Mouse (Mus musculus): ENCODE data around the gene Gper1. TPM values are rescaled to one million over a fixed set of nuclear protein-coding genes. Genes with fewer than 3 reads are reported as not detected.

Gper1 gene
- polyA plus RNA-seq, 1 experiment from 2014 or later, result 7.9 TPM

- Histone ChIP-seq H3K36me3 (peaks cover 4% of the 10 kb centered on the region; the same call in 1 of the 2 replicates), H3K4me1 (replicated peaks) (peaks cover 43% of the 10 kb centered on the region), H3K9me3 (no peaks in the 10 kb centered on the region), H3K4me2 (no peak overlapping the region), H3K27me3 (no peaks in the 10 kb centered on the region), H3K27ac (no peak overlapping the region), H3K4me3 (no peak overlapping the region), H3K9ac (no peak overlapping the region)
- 90% methylated on average over 16 of the region's 16 CpGs for WGBS
- no peak for ATAC-seq (ENCODE audit: low FRiP score)
Measured at GRCm38 (mm10) chr5:139393197-139393588, 29.8 kb upstream of the Gper1 start.

GRCm38 (mm10) chr5:139394399-139394798 lies 28.6 kb upstream of the Gper1 start:
- no peak overlapping the region for H3K4me2 ChIP-seq
- peaks cover 32% of the 10 kb centered on the region for H3K4me1 ChIP-seq (replicated peaks)
- no peaks in the 10 kb centered on the region for H3K27me3 ChIP-seq
- peaks cover 4% of the 10 kb centered on the region; the same call in 1 of the 2 replicates for H3K36me3 ChIP-seq
- no peak overlapping the region for H3K4me3 ChIP-seq
- no peak for ATAC-seq (ENCODE audit: low FRiP score)
- 81% methylated on average over 7 of the region's 7 CpGs for WGBS
- H3K9me3 ChIP-seq, result no peaks in the 10 kb centered on the region
- no peak overlapping the region for H3K27ac ChIP-seq
- H3K9ac ChIP-seq, result no peak overlapping the region

- no peak for ATAC-seq (ENCODE audit: low FRiP score)
- Histone ChIP-seq H3K27ac (no peak overlapping the region), H3K36me3 (peaks cover 4% of the 10 kb centered on the region; the same call in 1 of the 2 replicates), H3K4me2 (no peak overlapping the region), H3K9ac (no peak overlapping the region), H3K9me3 (no peaks in the 10 kb centered on the region), H3K4me3 (no peak overlapping the region), H3K4me1 (replicated peaks) (peaks cover 24% of the 10 kb centered on the region), H3K27me3 (no peaks in the 10 kb centered on the region)
- 93% methylated on average over 4 of the region's 4 CpGs for whole genome bisulfite sequencing
Measured at GRCm38 (mm10) chr5:139395528-139395927, 27.4 kb upstream of the Gper1 start.

- Histone ChIP-seq H3K9ac (no peak overlapping the region), H3K4me1 (replicated peaks) (peaks cover 7% of the 10 kb centered on the region; the same call in 1 of the 2 replicates), H3K9me3 (no peaks in the 10 kb centered on the region), H3K36me3 (peaks cover 3% of the 10 kb centered on the region; the same call in 1 of the 2 replicates), H3K4me2 (no peak overlapping the region), H3K4me3 (no peak overlapping the region), H3K27me3 (no peaks in the 10 kb centered on the region), H3K27ac (no peak overlapping the region)
- ATAC-seq (ENCODE audit: low FRiP score), result no peak
- 94% methylated on average over 4 of the region's 4 CpGs for WGBS
Measured at GRCm38 (mm10) chr5:139397359-139397916, 25.5 kb upstream of the Gper1 start.

GRCm38 (mm10) chr5:139397959-139398753 lies 24.8 kb upstream of the Gper1 start:
- H3K4me1 ChIP-seq (replicated peaks), result peaks cover 4% of the 10 kb centered on the region; the same call in 1 of the 2 replicates
- 45% methylated on average over 5 of the region's 5 CpGs for WGBS
- peak; percentile 65; the same call in 1 of the 2 replicates for ATAC-seq (ENCODE audit: low FRiP score)

GRCm38 (mm10) chr5:139398786-139399185 lies 24.2 kb upstream of the Gper1 start:
- H3K27ac ChIP-seq, result no peak overlapping the region
- no peak overlapping the region for H3K9ac ChIP-seq
- WGBS, result 90% methylated on average over 5 of the region's 5 CpGs
- no peaks in the 10 kb centered on the region for H3K9me3 ChIP-seq
- H3K4me3 ChIP-seq, result no peak overlapping the region
- no peaks in the 10 kb centered on the region for H3K27me3 ChIP-seq
- ATAC-seq (ENCODE audit: low FRiP score), result peak; percentile 46; the same call in 1 of the 2 replicates
- H3K36me3 ChIP-seq, result no peaks in the 10 kb centered on the region
- no peak overlapping the region for H3K4me2 ChIP-seq
- peaks cover 5% of the 10 kb centered on the region for H3K4me1 ChIP-seq (replicated peaks)

More at GRCm38 (mm10) chr5:139397959-139398753, 24.8 kb upstream of the Gper1 start:
- Histone ChIP-seq H3K4me2 (no peak overlapping the region), H3K27ac (no peak overlapping the region), H3K36me3 (no peaks in the 10 kb centered on the region), H3K4me3 (no peak overlapping the region), H3K27me3 (no peaks in the 10 kb centered on the region), H3K9me3 (no peaks in the 10 kb centered on the region), H3K9ac (no peak overlapping the region)

- H3K4me1 ChIP-seq (replicated peaks), result peaks cover 9% of the 10 kb centered on the region
- ATAC-seq (ENCODE audit: low FRiP score), result no peak
- H3K9me3 ChIP-seq, result no peaks in the 10 kb centered on the region
- no peak overlapping the region for H3K27ac ChIP-seq
- H3K36me3 ChIP-seq, result no peaks in the 10 kb centered on the region
- H3K4me3 ChIP-seq, result no peak overlapping the region
- no peak overlapping the region for H3K9ac ChIP-seq
- no peak overlapping the region for H3K4me2 ChIP-seq
- no peaks in the 10 kb centered on the region for H3K27me3 ChIP-seq
- 93% methylated on average over 14 of the region's 14 CpGs for WGBS
Measured at GRCm38 (mm10) chr5:139399991-139400390, 23.0 kb upstream of the Gper1 start.

- no peaks in the 10 kb centered on the region for H3K9me3 ChIP-seq
- H3K27ac ChIP-seq, result no peak overlapping the region
- 92% methylated on average over 2 of the region's 2 CpGs for WGBS
- H3K4me1 ChIP-seq (replicated peaks), result peaks cover 22% of the 10 kb centered on the region
- H3K27me3 ChIP-seq, result no peaks in the 10 kb centered on the region
- no peak overlapping the region for H3K4me2 ChIP-seq
- no peak for ATAC-seq (ENCODE audit: low FRiP score)
- H3K9ac ChIP-seq, result no peak overlapping the region
- no peak overlapping the region for H3K4me3 ChIP-seq
- H3K36me3 ChIP-seq, result no peaks in the 10 kb centered on the region
Measured at GRCm38 (mm10) chr5:139402106-139402505, 20.8 kb upstream of the Gper1 start.

- Histone ChIP-seq H3K4me2 (no peak overlapping the region), H3K27me3 (no peaks in the 10 kb centered on the region), H3K4me1 (replicated peaks) (peaks cover 27% of the 10 kb centered on the region), H3K9me3 (no peaks in the 10 kb centered on the region), H3K9ac (no peak overlapping the region), H3K27ac (no peak overlapping the region), H3K36me3 (no peaks in the 10 kb centered on the region), H3K4me3 (no peak overlapping the region)
- ATAC-seq (ENCODE audit: low FRiP score), result no peak
- WGBS, result 91% methylated on average over 8 of the region's 8 CpGs
Measured at GRCm38 (mm10) chr5:139403692-139404260, 19.2 kb upstream of the Gper1 start.

GRCm38 (mm10) chr5:139404801-139405401 lies 18.1 kb upstream of the Gper1 start, which contains the start of gene C130050O18Rik:
TSS of gene C130050O18Rik (plus strand) at chr5:139405280.
- H3K27me3 ChIP-seq, result no peaks in the 10 kb centered on the region
- no peak within 1 kb of the TSS for H3K4me2 ChIP-seq
- peak within 1 kb of the TSS; percentile 48; the same call in 1 of the 2 replicates for H3K27ac ChIP-seq
- no peak for ATAC-seq (ENCODE audit: low FRiP score)
- H3K9me3 ChIP-seq, result no peaks in the 10 kb centered on the region
- peaks cover 32% of the 10 kb centered on the region for H3K4me1 ChIP-seq (replicated peaks)
- 81% methylated on average over 6 of the region's 6 CpGs for WGBS
- H3K9ac ChIP-seq, result no peak within 1 kb of the TSS
- H3K4me3 ChIP-seq, result no peak within 1 kb of the TSS
- H3K36me3 ChIP-seq, result no peaks in the 10 kb centered on the region

- Histone ChIP-seq H3K4me1 (replicated peaks) (peaks cover 32% of the 10 kb centered on the region), H3K4me3 (no peak overlapping the region), H3K4me2 (no peak overlapping the region), H3K9ac (no peak overlapping the region), H3K27ac (peak overlapping the region; percentile 48; the same call in 1 of the 2 replicates), H3K36me3 (no peaks in the 10 kb centered on the region), H3K27me3 (no peaks in the 10 kb centered on the region), H3K9me3 (no peaks in the 10 kb centered on the region)
- ATAC-seq (ENCODE audit: low FRiP score), result no peak
- 75% methylated on average over 7 of the region's 7 CpGs for WGBS
Measured at GRCm38 (mm10) chr5:139405478-139405877, 17.5 kb upstream of the Gper1 start.

- Histone ChIP-seq H3K27me3 (no peaks in the 10 kb centered on the region), H3K9me3 (no peaks in the 10 kb centered on the region), H3K27ac (peak overlapping the region; percentile 48; the same call in 1 of the 2 replicates), H3K4me2 (no peak overlapping the region), H3K36me3 (no peaks in the 10 kb centered on the region), H3K4me1 (replicated peaks) (peaks cover 32% of the 10 kb centered on the region), H3K4me3 (no peak overlapping the region), H3K9ac (no peak overlapping the region)
- 85% methylated on average over 3 of the region's 3 CpGs for WGBS
- ATAC-seq (ENCODE audit: low FRiP score), result no peak
Measured at GRCm38 (mm10) chr5:139405953-139406352, 17.0 kb upstream of the Gper1 start.

Measured in hindbrain, embryonic 13.5 days (tissue).